Mouse (Mus musculus) MN1 (cell line): Measurements from ENCODE around the gene Fam117a.

ENCODE experiments used
- DNase-seq: peaks from one replicate; pipeline ENCODE4 v3.0.0-alpha.2; 2016; ENCODE audit warnings: low spot score

The Fam117a gene

GRCm38 (mm10) chr11:95333209-95333608 lies 3.6 kb upstream of the Fam117a start:
- DNase-seq = no peak

DNA sequence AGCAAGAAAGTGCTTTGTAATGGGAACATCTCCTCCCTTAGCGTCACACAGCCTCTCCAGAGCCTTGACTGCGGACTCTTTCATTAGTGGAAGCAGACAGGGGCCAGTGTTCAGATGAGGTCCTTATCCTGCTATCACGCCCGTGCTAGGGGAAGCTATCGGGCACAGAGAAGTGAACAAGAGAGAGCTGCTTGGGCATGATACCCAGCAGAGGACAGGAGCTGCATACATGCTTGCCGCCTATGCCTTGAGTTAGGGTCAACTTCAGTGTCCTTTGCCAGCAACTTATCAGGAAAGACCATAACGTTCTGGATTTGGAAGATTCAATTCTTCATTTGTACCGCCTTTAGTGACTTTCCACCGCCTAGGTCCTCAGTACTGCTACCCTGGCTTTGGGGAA lies 3.0 kb upstream of the Fam117a start:
- DNase-seq = no peak

DNA sequence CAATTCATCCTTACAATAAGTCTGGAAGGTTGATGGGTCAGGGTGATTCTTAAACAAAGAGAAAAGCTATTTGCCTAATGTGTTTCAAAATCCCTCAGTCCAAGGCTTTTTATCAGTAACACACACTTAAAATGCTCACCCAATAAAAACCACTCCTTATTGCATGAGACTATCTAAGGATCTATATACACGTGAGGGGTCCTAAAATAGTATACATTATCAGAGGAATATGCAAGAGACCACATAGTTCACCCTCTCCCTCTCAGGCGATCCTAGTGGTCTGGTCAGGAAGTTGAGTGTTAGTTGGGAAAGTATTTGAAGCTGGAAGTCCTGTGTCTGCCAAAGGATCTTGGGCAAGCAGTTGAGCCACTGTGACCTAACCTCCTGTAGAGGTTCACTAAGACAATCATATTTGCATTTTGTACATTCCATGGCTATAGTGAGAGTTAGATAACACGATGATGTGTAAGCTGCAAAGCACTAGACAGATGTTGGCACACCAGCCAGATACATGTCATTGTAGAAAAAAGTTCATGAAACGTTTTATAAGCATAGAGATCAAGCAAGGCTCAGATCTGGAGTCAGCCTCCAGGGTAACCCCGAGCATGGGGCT lies 2.3 kb upstream of the Fam117a start:
- DNase-seq = no peak

DNA sequence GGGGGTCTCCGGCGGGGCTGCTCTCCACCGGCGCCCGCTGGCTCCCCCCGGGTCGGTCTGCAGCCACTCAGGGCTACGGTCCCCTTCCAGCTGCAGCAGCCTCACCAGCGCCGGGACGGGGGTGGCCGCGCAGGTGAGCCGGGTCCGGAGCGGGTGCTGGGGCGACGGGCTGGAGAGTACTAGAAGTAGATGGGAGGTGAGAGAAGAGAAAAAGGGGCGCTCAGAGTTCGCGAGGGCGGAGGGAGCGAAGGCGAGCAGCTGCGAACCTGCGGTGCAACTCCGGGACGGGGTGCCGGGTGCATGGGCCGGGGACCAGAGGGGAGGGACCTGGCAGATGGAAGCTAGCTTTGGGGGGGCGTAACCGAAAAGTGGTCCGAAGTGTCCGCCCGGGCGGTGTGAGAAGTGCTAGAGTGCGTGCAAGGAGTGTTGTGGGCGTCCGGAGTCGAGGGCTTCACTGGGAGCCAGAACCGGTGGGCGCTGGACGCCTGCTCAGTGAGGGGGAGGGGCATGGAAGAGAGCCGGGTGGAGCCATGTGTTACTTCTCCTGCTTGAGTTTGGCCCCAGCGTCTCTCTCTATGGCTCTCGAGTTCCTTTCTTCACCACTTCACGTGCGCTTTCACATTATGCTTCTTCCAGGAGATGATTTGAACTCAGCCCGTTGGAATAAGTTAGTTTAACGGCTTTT lies 453 bp downstream of the Fam117a start:
- peak; percentile 50 for DNase-seq

- DNase-seq = peak; percentile 12
Measured at GRCm38 (mm10) chr11:95337846-95338342, 1.1 kb downstream of the Fam117a start.

GRCm38 (mm10) chr11:95339471-95340021 lies 2.7 kb downstream of the Fam117a start:
- DNase-seq = peak; percentile 49

- DNase-seq = peak; percentile 50
Measured at GRCm38 (mm10) chr11:95340259-95340658, 3.4 kb downstream of the Fam117a start.

- DNase-seq = no peak
Measured at GRCm38 (mm10) chr11:95340664-95341063, 3.8 kb downstream of the Fam117a start.

DNA sequence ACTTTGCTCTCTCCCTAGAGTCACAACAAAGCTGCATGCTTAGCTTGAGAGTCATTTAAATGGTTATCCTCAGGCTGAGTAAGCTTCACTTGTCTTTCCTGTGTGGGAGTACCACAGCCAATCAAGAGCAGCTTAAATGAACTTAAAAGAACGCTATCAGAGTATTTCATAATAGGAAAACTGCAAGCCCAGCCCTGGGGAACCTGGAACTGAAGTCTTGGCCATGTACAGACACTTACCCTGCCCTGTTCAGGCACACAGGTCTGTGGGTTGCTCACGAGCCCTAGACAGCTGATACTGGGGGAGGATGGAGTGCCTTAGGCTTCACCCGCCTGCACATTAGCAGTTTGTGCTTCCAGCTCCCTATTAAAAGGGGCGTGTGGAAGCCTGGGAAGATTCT lies 6.4 kb downstream of the Fam117a start:
- DNase-seq = no peak

GRCm38 (mm10) chr11:95344181-95344580 lies 7.4 kb downstream of the Fam117a start:
- DNase-seq = no peak

- DNase-seq = no peak
Measured at GRCm38 (mm10) chr11:95350289-95350688, 13.5 kb downstream of the Fam117a start.

DNA sequence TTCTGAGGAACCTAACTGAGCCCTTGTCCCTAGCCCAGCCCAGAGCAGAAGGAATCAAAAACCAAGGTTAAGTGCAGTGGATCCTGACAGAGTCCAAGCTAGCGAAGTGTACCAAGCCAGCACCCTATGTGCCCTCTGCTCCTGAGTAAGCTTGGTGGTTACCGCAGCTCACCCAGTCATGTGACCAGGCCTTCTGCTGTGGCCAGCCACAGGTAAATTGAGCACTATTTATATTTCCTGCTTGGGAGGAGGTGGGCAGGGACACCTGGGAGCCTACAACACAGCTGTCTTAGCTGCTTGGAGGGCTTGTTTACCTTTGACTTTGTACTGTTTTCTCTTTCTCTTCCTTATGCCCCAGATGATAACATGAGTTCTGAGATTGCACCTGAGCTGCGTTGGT lies 14.1 kb downstream of the Fam117a start:
- DNase-seq = no peak

GRCm38 (mm10) chr11:95352686-95353085 lies 15.9 kb downstream of the Fam117a start:
- DNase-seq = no peak

GRCm38 (mm10) chr11:95353226-95353625 lies 16.4 kb downstream of the Fam117a start:
- DNase-seq = no peak

- no peak for DNase-seq
Measured at GRCm38 (mm10) chr11:95354228-95354944, 17.6 kb downstream of the Fam117a start.

DNA sequence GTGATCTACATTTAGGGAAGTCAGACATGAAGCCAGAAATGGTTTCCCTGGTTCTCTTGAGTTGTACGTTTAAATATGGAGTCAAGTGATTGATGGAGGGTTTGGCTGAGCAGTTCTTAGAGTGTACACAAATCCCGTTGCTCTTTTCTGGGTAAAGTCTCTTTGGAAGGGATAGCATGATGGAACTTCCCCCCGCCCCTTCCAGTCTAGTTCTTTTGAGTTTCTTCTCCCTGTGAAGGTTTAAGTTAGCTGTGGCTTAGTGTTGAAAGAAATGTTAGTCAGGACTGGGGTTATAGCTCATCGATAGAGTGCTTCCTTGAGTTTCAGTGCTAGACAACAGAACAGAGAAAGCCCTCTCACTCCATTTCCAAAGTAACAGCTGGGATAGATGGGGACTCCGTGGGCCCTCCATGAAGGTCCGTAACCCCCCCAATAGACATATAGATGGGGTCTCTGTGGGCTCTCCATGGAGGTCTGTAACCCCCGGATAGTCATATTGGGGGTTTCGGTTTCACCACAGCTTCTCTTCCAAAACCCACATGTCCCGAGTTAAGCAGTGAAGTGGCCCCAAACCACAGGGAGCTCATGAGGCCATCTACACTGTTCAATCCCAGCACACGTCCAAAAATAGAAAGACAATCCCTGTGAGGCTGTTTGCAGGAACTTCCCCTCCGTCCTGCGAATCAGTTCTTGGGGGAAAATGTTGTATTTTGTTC lies 18.3 kb downstream of the Fam117a start:
- no peak for DNase-seq

DNA sequence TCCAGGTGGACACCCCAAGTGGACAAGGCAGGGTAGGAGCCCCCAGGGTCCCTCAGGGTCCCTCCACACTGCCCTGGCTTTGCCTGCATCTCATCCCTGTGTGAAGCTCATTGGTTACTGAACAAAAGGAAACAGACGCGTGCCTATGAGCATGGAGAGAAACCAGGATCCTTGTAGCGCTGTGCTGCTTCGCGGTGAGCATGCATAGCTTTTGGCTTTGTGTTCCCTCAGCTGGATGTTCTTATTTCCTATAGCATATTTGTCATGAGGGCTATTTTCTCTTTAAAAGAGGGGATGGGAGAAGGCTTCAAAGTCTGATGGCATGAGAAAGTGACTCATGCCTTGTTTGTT lies 18.8 kb downstream of the Fam117a start:
- no peak for DNase-seq

DNA sequence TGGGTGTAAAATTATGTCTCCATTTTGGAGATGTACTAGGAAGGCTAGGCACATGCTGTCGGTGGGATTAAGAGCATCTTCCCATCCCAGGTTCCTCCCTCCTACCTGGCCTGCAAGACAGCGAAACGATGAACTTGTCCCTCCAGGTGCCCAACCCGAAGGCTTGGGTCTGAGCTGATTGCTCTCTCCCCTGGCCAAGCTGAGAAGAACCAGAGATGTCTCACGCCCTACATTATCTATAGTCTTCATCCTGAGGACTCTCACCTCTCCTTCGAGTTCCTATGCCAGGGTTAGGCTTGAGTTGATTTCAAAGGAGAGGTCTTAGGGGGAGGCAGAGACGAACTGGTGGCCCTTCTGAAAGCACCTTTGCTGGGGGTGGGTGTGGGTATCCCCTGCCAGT lies 19.2 kb downstream of the Fam117a start:
- DNase-seq = no peak

GRCm38 (mm10) chr11:95356469-95357273 lies 19.9 kb downstream of the Fam117a start:
- DNase-seq = peak; percentile 76

DNA sequence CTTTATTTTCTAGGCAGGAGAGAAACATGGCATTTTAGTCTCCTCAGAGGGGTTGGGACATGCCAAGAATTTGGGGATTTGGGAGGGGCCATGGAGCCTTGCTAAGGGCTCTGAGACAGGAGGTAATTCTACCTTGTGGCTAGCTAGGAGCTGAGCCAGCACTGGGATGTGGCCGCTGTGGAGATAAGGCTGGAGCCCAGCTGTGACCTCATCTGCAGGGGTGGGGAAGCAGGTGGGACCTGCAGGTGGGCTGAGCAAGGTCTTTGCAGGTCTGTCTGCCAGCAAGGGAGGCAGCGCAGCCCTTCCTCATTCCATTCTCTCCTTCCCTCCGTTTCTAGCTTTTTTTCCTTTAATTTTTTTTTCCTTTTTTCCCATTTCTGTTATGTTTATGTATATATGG lies 21.4 kb downstream of the Fam117a start:
- no peak for DNase-seq

DNA sequence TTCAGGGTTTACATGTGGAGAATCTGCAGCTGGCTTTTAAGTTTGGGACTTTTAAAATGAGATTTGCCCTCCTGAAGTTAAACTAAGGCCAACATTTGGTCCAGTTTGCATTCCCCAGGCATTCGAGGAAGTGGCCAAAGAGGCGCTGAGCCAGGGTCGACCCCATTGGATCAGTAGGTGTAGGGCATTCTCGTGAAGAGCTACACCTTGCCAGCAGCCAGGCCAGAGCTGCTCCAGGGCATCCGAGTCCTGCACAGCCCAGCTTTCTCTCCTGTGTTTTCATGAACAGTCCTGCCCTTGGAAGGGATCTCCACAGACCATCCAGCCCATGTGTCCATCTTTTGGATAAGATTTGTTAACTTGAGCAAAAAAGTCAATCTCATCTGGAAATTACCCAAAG lies 27.6 kb downstream of the Fam117a start:
- no peak for DNase-seq
